Mouse (Mus musculus) retina, embryonic 14.5 days (tissue): Measurements from ENCODE around the gene Cyb561.
A peak's percentile ranks its signal among the peaks of the same experiment; 100 is the strongest.

Source experiments
- DNase-seq: peaks from one replicate; pipeline ENCODE4 v3.0.0-alpha.2; 2015; ENCODE audit warnings: low spot score

The Cyb561 gene

DNA sequence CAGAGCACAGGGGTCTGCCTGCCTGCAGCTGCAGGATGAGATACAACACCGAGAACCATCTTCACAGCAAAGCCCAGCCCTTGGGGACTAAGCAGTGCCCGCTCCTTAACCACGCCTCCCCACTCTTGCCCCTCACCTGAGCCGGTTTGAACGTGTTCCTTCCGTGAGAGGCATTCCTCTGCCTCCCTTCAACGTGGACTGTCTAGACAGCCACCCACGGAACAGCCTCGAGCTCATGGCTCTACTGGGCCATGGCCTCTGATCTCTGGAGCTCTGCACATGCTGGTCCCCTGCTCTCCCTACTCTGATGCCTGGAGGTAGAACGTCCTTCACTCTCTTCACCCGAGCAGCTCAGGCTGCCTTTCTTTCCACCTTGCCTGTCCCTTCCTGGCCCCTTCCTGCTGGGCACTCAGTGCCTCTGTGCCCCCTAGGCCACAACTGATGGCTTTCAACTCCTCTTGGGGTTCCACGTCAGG lies at the start of gene Cyb561:
Cyb561 (minus strand) TSS at position 426 of the 476 bp plus-strand sequence.
- DNase-seq = no peak

GRCm38 (mm10) chr11:106001718-106002117 lies 48.6 kb upstream of the Cyb561 start:
- DNase-seq = peak; percentile 50

- no peak for DNase-seq
Observed at GRCm38 (mm10) chr11:106000062-106000461, 46.9 kb upstream of the Cyb561 start.

DNA sequence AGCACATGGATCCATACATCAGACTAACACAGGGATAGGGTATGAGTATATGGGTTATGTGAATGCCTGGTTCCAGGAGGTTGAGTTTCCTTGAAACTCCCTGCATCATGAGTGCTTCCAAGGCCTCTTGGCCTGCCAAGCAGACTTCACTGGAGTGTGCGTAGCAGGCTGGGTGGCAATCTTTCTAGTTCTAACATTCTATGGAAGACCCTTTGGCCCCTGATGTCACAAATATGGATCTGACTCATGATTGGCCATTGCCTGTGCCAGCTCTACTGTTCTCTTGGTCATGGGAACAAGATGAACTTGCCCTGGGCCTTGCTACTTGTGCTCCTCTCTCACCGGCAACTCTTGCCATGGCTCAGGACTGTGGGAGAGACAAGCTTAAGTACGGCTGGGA lies 41.2 kb upstream of the Cyb561 start, which contains the start of gene Ace3:
Ace3 (plus strand) TSS at position 301 of the 400 bp plus-strand sequence.
- DNase-seq = no peak

DNA sequence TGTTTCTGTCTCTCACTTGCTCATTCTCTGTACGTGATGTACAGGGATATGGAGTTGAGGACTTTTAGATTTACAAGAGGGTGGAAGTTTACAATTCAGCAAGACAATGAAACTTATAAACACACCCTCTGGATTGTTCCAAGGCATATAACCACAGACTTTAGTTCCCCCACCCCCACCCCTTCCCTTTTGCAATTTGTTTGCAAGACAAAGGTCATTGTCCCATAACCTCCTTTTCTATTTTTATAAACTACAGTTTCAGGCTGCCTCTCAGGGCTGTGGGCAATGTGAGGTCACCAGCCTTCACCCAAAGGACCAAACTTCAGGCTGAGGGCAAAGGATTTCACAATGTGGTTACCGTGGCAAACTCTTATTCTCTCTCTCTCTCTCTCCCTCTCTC lies 37.1 kb upstream of the Cyb561 start:
- no peak for DNase-seq

DNA sequence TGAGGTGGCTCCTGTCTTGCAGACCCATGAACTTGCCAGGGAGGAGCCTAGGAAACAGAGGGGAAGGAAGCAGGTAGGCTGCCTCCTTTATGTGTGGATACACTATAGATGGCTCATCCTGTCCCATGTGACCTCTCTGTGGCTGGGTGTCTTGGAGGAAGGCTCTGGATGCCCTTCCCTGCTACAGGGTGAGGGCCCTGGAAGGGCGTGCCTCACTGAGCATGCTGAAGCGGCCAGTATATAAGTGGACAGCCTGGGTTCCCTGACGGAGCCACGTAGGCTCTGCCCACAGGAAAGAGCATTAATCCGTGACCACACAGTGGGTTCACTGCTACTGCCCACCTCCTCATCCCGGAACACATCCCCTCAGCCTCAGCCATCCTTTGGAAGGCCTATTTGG lies 36.3 kb upstream of the Cyb561 start:
- DNase-seq = no peak

GRCm38 (mm10) chr11:105987446-105987845 lies 34.3 kb upstream of the Cyb561 start:
- no peak for DNase-seq

- no peak for DNase-seq
Observed at GRCm38 (mm10) chr11:105984452-105984851, 31.3 kb upstream of the Cyb561 start.

GRCm38 (mm10) chr11:105978634-105979033 lies 25.5 kb upstream of the Cyb561 start:
- DNase-seq = no peak

DNA sequence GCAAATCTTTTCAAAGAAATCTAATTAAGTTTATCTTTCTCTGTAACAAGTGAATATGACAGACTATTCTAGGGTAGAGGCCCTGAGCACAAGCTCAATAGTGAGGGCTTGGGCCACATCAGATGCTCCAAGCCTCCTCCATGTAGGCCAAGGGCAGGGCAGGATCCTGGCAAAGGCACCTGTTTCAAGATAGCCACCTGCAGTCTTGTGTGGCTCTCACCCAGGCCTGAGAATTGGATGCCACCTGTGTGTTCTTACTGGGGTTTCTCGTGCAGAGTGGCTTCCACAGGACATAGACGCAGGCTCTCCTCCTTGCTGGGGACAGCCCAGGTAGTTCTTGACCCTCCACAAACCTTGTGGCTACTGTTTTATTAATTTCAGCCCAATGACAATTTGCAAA lies 25.1 kb upstream of the Cyb561 start:
- no peak for DNase-seq

GRCm38 (mm10) chr11:105975636-105976035 lies 22.5 kb upstream of the Cyb561 start:
- no peak for DNase-seq

DNA sequence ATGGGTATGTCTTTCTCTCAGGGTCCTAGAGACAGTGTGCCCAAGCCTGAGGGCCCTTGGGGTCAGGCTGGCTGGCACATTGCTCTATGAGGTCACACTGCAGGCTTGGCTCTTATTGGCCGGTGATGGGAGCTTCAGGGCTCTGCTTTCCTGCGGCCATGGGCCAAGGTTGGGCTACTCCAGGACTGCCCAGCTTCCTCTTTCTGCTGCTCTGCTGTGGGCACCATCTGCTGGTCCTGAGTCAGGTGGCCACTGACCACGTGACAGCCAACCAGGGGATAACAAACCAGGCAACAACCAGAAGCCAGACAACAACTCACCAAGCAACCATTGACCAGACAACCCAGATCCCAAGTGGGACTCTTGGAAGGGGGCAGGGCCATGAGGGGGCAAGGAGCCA lies 21.9 kb upstream of the Cyb561 start:
- no peak for DNase-seq

- DNase-seq = no peak
Observed at GRCm38 (mm10) chr11:105974593-105974992, 21.5 kb upstream of the Cyb561 start.

GRCm38 (mm10) chr11:105969516-105969915 lies 16.4 kb upstream of the Cyb561 start:
- no peak for DNase-seq

DNA sequence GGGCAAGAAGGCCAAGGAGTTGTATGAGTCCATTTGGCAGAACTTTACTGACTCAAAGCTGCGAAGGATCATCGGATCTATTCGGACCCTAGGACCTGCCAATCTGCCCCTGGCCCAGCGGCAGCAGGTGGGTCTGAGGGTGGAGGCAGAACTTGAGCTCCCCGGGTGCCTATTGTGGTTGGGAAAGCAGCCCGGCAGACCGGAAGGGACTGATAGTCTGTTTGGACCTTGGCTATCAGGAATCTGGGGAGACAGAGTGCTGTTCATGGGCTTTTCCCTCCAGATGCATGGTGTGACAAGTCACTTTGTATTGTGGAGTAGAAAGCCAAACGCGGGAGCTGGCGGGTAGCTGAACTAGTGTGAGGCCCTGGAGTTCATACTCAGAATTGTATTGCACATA lies 15.8 kb upstream of the Cyb561 start:
- DNase-seq = no peak

GRCm38 (mm10) chr11:105967741-105968574 lies 14.8 kb upstream of the Cyb561 start, which contains the start of gene Ace:
Ace (plus strand) TSS chr11:105967945.
- peak; percentile 55 for DNase-seq

DNA sequence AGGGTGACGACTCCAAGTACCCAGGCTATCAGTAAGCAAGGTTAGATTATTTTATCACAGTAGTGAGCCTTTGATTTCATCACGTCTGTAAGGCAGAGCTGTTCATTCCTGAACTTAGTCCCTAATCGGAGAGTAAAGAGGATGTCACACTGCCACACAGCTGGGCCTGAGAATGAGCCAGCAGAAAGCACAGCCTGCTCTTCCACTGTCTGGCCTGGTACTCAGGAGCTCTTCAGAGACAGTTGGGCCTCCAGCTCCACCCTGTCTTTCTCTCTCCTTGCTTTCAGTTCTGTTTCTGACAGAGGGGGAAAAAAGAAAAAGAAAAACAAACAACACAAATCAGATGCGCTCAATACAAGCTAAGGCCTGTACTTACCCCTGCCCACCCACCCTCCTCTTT lies 13.2 kb upstream of the Cyb561 start:
- DNase-seq = no peak

DNA sequence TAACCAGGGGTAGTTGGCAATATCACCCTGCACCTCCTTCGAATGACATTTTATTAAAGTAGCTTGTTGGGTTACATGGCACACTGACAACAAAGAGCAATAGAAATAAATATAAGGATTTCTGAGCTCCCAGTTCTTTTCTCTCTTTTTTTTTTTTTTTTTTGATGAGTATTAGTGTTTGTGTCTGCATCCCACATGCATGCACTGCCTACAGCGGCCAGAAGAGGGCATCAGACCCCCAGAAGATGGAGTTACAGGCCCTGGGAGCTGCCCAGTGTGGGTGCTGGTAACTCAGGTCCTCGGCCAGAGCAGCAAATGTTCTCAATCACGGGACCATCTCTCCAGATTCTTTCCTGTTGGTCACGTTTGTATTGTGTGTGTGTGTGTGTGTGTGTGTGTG lies 11.6 kb upstream of the Cyb561 start:
- DNase-seq = no peak

- no peak for DNase-seq
Observed at GRCm38 (mm10) chr11:105959355-105959754, 6.2 kb upstream of the Cyb561 start.

GRCm38 (mm10) chr11:105958566-105958965 lies 5.4 kb upstream of the Cyb561 start:
- DNase-seq = no peak

DNA sequence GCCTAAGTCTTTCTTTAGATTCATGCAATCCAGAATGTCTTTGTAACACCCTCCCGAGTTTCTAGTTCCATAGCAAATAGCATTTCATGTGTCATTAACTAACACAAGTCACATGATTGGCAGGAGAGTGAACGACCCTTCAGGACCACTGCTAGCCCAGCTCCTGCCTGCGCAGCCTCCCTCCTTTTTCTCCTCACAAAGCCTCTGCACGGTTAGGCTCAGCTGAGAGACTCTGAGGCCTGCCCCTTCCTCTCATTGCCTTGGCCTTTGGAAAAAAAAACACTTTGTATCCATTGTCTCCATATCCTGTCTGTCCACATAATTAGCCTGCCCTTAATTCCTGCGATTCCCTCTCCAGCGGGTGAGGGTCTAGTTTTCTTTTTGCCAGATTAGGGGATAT lies 4.4 kb upstream of the Cyb561 start:
- DNase-seq = no peak

GRCm38 (mm10) chr11:105955815-105956430 lies 2.8 kb upstream of the Cyb561 start:
- no peak for DNase-seq

DNA sequence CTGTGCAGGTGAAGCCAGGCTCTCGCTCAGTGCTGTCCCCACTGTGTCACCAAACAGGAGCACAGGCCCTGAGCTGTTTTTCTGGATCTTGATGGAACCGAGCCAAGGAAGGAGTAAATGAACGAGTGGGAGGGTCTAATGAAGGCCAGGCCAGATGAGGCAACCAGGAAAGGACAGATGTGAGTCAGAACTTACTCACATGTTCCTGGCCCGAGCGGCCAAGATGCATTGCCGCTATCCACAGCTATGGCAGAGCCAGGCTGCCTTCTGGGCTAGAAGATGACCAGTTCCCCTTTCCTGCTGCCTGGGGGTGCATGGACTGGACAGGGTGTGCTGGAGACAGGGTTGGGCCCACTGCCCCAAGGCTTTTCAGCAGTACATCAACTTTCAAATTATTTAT lies 266 bp upstream of the Cyb561 start:
- DNase-seq = no peak
